Mouse (Mus musculus) lung, postnatal 0 days (tissue): ENCODE measurements around the gene Vmn1r1. TPM values are rescaled to one million over a fixed set of nuclear protein-coding genes. Genes with fewer than 3 reads are reported as not detected.
"Not testable (repeated sequence)": the region's sequence is repeated elsewhere in the genome, so short reads cannot be mapped to it uniquely, and the experiment has no call there.

Experiments
- ATAC-seq: fragments of 200-750 bp; cut with Nextera tagmentation; 2 replicates; pipeline ENCODE4 v1.8.0; 2017; ENCODE audit warnings: moderate library complexity
- DNase-seq: peaks from one replicate; pipeline ENCODE4 v3.0.0-alpha.2; 2016; ENCODE audit warnings: low spot score
- H3K27ac ChIP-seq: fragments of 300-500 bp; sonication (generic); 2 replicates; pipeline ENCODE4 v1.5.1; 2014; ENCODE audit warnings: antibody characterized with exemption, mild to moderate bottlenecking, low read length, mixed read lengths
- H3K27me3 ChIP-seq: fragments of 300-500 bp; sonication (generic); replicated peaks from 2 replicates; pipeline ENCODE4 v1.6.1; 2014; ENCODE audit warnings: low read length, mixed read lengths; ENCODE audit not compliant: insufficient read depth
- H3K36me3 ChIP-seq: fragments of 300-500 bp; sonication (generic); 2 replicates; pipeline ENCODE4 v1.6.1; 2014; ENCODE audit warnings: low read length, mixed read lengths; ENCODE audit not compliant: insufficient read depth
- H3K4me1 ChIP-seq: fragments of 300-500 bp; sonication (generic); 2 replicates; pipeline ENCODE4 v1.6.1; 2014; ENCODE audit warnings: antibody characterized with exemption, low read depth, low read length, mixed read lengths; ENCODE audit not compliant: insufficient read depth
- H3K4me2 ChIP-seq: fragments of 300-500 bp; sonication (generic); replicated peaks from 2 replicates; pipeline ENCODE4 v1.6.1; 2014; ENCODE audit warnings: low read depth, mild to moderate bottlenecking, low read length, moderate library complexity, mixed read lengths
- H3K4me3 ChIP-seq: fragments of 300-500 bp; sonication (generic); 2 replicates; pipeline ENCODE4 v1.5.1; 2014; ENCODE audit warnings: low read depth, low read length
- H3K9ac ChIP-seq: fragments of 300-500 bp; sonication (generic); replicated peaks from 2 replicates; pipeline ENCODE4 v1.6.1; 2014; ENCODE audit warnings: low read depth, mild to moderate bottlenecking
- H3K9me3 ChIP-seq: fragments of 300-500 bp; sonication (generic); 2 replicates; pipeline ENCODE4 v1.6.1; 2016; ENCODE audit warnings: low read length, mixed read lengths
- CTCF ChIP-seq: IDR thresholded peaks from 2 replicates; pipeline ENCODE4 v1.5.1; 2016; ENCODE audit warnings: antibody characterized with exemption, mild to moderate bottlenecking
- EP300 ChIP-seq: IDR thresholded peaks from 2 replicates; pipeline ENCODE4 v1.6.1; 2016; ENCODE audit warnings: antibody characterized with exemption, mild to moderate bottlenecking, control low read depth
- WGBS: fragments of 180-500 bp; shearing (Covaris S2); extraction: QIAGEN DNeasy Blood & Tissue Kit; methylation state at CpG from one replicate; pipeline ENCODE4 v1.1.7; 2014; 5-methylcytosine and 5-hydroxymethylcytosine counted together
- polyA plus RNA-seq: library from polyadenylated mRNA; unstranded; fragments of >200 nt; fragmentation: Nextera tagmentation; extraction: Ambion mirVana; gene quantifications from 2 replicates; pipeline ENCODE4 v1.2.1, GENCODE M21; 2015

Vmn1r1 gene
- not detected in 2 replicates for polyA plus RNA-seq

DNA sequence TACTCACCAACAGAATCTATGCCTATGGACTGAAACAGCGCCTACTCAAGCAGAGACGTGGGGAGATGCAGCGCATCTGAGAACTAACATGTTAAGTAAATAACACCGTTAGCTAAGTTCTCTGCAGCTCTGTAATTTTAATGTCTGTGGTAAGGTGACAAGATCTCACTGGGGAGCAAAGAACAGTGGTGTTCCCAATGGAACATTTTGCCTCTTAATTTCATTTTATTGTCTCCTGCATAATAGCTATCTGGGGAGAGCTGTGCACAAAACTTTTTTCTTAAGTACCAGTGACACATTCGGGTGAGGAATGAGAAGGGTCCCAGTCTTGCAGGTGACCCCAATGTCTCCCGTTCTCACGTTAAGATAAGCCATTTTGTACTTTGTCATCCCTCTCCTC, at the start of gene Vmn1r1:
Gene Vmn1r1, minus strand, starts transcription at position 101 of the 400 bp plus-strand sequence.
- DNase-seq: no peak
- H3K4me3 ChIP-seq: no peak within 1 kb of the TSS
- H3K4me2 ChIP-seq: no peak within 1 kb of the TSS
- H3K4me1 ChIP-seq: no peaks in the 10 kb centered on the region
- no peak within 1 kb of the TSS for H3K9ac ChIP-seq
- ATAC-seq: no peak
- H3K36me3 ChIP-seq: no peaks in the 10 kb centered on the region
- no peaks in the 10 kb centered on the region for H3K27me3 ChIP-seq
- no peak within 1 kb of the TSS for H3K27ac ChIP-seq
- no peak for TF ChIP-seq EP300
- TF ChIP-seq CTCF: no peak
- 71% methylated on average over 7 of the region's 7 CpGs for WGBS
- no peaks in the 10 kb centered on the region for H3K9me3 ChIP-seq

DNA sequence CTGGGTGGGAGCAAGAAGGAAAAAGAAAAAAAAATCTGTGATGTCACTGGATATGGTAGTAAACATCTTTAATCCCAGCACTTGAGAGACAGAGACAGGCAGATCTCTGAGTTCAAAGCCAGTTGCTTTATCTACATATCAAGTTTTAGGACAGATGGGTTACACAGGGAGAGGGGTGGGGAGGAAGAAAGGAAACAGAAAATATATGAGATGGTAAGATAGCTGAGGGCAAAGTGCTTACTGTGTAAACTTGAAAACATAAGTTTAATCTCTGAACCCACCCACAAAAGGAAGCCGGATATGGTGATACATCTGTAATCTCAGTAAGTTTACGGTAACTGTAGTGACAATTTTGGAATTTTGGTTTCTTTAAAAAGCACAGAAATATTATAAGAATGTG, 46.0 kb upstream of the Vmn1r1 start:
- 71% methylated on average over 2 of the region's 2 CpGs for WGBS
- DNase-seq: no peak
- ATAC-seq: no peak

DNA sequence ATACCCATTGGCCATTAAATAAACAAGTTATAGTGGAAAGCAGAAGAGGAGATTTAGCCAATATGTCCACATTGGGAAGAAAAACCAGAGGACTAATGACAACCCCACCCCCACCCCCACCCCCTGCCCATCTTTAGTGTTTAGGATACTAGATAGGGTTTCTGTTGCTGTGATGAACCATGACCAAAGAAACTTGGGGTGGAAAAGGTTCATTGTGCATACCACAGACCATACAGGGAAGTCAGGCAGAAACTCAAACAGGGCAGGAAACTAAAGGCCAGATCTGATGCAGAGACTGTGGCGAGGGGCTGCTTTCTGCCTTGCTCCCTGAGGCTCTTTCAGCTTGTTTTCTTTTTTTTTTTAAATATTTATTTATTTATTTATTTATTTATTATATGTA, 28.3 kb upstream of the Vmn1r1 start:
- Histone ChIP-seq H3K4me1 (peaks cover 5% of the 10 kb centered on the region; the same call in 1 of the 2 replicates), H3K9me3 (no peaks in the 10 kb centered on the region), H3K27me3 (no peaks in the 10 kb centered on the region), H3K36me3 (no peaks in the 10 kb centered on the region), H3K27ac (no peak overlapping the region), H3K9ac (no peak overlapping the region), H3K4me2 (no peak overlapping the region), H3K4me3 (no peak overlapping the region)
- WGBS: 55% methylated on average over 1 of the region's 1 CpGs
- DNase-seq (no peak), ATAC-seq (no peak)
- no peak for TF ChIP-seq EP300
- no peak for TF ChIP-seq CTCF

More for the DNA sequence above, 46.0 kb upstream of the Vmn1r1 start:
- H3K27ac ChIP-seq: no peak overlapping the region
- no peaks in the 10 kb centered on the region for H3K27me3 ChIP-seq
- H3K4me3 ChIP-seq: no peak overlapping the region
- no peaks in the 10 kb centered on the region for H3K9me3 ChIP-seq
- H3K4me1 ChIP-seq: no peaks in the 10 kb centered on the region
- H3K9ac ChIP-seq: no peak overlapping the region
- no peak overlapping the region for H3K4me2 ChIP-seq
- H3K36me3 ChIP-seq: no peaks in the 10 kb centered on the region
- no peak for TF ChIP-seq CTCF
- TF ChIP-seq EP300: no peak

DNA sequence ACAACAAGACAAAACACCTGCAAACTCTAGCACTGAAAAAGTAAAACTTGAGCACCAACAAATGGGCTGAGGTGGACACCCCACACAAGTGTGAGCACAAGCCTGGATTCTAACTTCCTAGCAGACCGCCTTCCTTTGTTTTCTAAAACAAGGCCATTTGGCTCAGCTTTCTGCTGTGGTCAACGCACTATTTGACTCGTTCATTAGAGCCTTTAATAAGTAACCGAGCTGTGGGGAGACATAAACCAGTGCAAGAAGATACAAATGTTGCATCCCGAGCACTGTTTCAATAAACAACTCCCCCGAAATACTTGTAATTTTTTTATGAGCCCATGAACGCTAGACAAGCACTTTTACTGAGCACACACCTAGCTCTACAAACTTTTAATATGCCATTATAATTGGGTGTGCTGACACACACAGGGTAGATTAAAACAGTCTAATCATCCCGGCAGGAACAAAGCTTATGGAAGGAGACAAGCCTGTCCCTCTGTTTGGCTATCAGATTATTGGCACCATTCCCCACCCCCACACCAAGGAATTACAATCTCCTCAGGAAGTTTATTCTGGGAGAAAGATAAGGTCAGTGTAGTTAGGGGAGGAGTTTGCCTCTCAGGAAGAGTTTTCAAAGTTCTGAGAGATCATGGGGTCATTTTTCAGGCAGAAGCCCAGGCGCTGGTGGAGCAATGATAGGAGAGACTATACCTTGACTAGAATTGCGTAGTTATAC, 27.7 kb upstream of the Vmn1r1 start:
- no peak overlapping the region for H3K9ac ChIP-seq
- peak; percentile 73 for ATAC-seq
- DNase-seq: peak; percentile 59
- no peaks in the 10 kb centered on the region for H3K27me3 ChIP-seq
- H3K27ac ChIP-seq: no peak overlapping the region
- H3K36me3 ChIP-seq: no peaks in the 10 kb centered on the region
- WGBS: 19% methylated on average over 10 of the region's 10 CpGs
- H3K4me2 ChIP-seq: no peak overlapping the region
- peaks cover 5% of the 10 kb centered on the region; the same call in 1 of the 2 replicates for H3K4me1 ChIP-seq
- H3K9me3 ChIP-seq: 0 out of 2 replicates have a peak, but pooled peaks cover 4% of the 10 kb centered on the region
- H3K4me3 ChIP-seq: no peak overlapping the region
- TF ChIP-seq EP300 (peak; percentile 75), CTCF (no peak)

DNA sequence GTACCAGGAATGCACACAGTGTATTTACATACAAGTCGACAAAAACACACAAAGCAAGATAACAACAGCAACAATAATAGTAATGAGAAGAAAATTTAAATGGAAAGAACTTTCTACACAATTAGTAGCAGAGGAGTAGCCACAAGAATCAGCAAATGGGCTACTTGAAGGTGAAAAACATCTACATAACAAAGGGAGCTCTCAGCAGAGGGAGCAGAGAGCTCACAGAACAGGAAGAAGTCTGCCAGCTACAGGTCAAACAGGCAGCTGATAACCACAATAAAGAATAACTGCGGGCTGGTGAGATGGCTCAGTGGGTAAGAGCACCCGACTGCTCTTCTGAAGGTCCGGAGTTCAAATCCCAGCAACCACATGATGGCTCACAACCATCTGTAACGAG, 26.9 kb upstream of the Vmn1r1 start:
- ATAC-seq (no peak), DNase-seq (no peak)
- H3K9ac ChIP-seq: no peak overlapping the region
- H3K36me3 ChIP-seq: no peaks in the 10 kb centered on the region
- no peaks in the 10 kb centered on the region for H3K27me3 ChIP-seq
- H3K4me1 ChIP-seq: peaks cover 5% of the 10 kb centered on the region; the same call in 1 of the 2 replicates
- no peak overlapping the region for H3K4me3 ChIP-seq
- H3K9me3 ChIP-seq: 0 out of 2 replicates have a peak, but pooled peaks cover 4% of the 10 kb centered on the region
- TF ChIP-seq EP300: no peak
- no peak for TF ChIP-seq CTCF
- WGBS: 58% methylated on average over 4 of the region's 5 CpGs
- H3K27ac ChIP-seq: no peak overlapping the region
- no peak overlapping the region for H3K4me2 ChIP-seq

DNA sequence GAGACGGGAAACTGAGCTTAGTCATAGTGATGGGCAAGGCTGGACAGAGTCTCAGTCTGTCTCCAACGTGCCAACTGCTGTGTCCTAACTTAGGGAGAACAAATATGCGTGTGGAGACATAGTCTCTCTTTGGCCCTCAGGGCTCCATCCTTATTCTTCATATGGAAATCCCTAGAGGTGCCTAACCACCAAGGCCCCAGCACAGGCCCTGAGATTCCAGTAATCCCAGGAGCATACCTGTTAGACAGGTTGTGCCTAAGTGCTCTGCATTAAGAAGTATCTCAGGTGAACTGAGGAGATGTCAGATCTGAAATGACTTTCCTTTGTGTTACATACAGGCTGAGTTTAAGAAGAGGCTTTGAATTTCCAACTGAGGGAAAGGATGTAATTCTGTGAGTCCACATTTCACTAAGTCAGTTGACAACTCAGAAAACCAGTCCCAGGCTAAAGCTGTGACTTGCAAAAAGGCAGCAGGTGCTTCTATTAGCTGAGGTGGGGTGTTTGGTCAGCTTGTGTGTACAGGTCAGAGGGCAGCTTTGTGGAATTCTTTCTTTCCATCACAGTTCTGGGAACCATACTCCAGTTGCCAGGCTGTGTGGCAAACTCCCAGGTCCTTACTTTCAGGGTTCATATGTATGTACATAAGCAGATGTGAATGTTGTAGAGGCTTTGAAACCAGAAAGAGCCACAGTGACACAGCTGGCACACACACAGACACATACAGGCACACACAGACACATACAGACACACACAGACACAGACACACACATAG, 25.6 kb upstream of the Vmn1r1 start:
- Histone ChIP-seq H3K4me3 (no peak overlapping the region), H3K27ac (no peak overlapping the region), H3K27me3 (no peaks in the 10 kb centered on the region), H3K9me3 (0 out of 2 replicates have a peak, but pooled peaks cover 4% of the 10 kb centered on the region), H3K4me2 (no peak overlapping the region), H3K36me3 (no peaks in the 10 kb centered on the region), H3K9ac (no peak overlapping the region), H3K4me1 (peaks cover 5% of the 10 kb centered on the region; the same call in 1 of the 2 replicates)
- DNase-seq (peak; percentile 26), ATAC-seq (no peak)
- no peak for TF ChIP-seq CTCF
- no peak for TF ChIP-seq EP300
- 48% methylated on average over 3 of the region's 3 CpGs for WGBS

DNA sequence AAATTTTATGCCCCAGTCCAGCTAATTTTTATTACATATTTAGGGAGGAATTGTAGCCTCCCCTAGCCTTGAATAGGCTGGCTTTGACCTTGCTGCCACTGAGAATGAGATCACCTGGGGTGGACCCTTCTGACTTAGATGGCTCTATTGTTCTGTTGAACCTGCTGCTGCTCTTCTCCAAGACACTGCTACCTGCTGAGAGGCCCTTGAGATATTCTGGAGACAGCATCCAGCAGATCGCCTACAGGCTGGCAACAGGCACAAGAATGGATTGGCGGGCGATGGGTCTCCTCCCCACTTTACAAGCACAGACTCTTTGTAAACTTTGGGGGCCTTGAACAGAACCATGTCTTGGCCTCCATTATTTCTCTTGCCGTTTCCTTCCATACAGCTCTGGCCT, 18.2 kb upstream of the Vmn1r1 start:
- not testable (repeated sequence) for H3K4me1 ChIP-seq, H3K9me3 ChIP-seq, ATAC-seq, DNase-seq, H3K9ac ChIP-seq, H3K27me3 ChIP-seq, H3K36me3 ChIP-seq, H3K27ac ChIP-seq, H3K4me3 ChIP-seq, H3K4me2 ChIP-seq
- 90% methylated on average over 4 of the region's 4 CpGs for WGBS
